Mouse (Mus musculus) colon, adult 2 months (tissue): ENCODE results near the gene Olfr1134. TPM values are rescaled to one million over a fixed set of nuclear protein-coding genes. Genes with fewer than 3 reads are reported as not detected.

ENCODE experiments used
- polyA plus RNA-seq: library from polyadenylated mRNA; depleted of rRNA; stranded (reverse); fragments of >200 nt; gene quantifications from 2 replicates; pipeline ENCODE4 v1.2.3, GENCODE M21; 2012; rRNA removed

Olfr1134 gene
- polyA plus RNA-seq, result not detected in 2 replicates

GRCm38 (mm10) chr2:87658360-87658759 lies at the start of gene Olfr1134:
Olfr1134 (minus strand) TSS chr2:87658460.

DNA sequence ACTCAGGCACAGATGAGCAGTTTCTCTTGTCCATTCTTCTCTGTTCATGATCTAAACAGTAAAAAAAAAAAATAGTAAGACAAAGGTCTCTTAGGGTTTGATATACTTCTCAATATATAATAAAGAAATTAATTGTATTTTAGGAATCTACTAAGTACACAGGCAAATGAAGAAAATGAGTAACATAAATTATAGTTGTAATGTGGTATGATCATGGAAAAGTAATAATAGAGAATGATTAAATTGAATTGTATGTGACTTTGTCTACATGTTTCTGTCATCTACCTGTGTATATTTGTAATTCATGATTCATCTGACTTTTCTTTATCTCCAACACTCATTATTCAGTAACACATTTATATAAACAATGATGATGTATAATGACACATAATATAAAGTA lies 35.6 kb upstream of the Olfr1134 start, which contains the start of gene Olfr1136:
Olfr1136 (minus strand) TSS at position 101 of the 400 bp plus-strand sequence.

DNA sequence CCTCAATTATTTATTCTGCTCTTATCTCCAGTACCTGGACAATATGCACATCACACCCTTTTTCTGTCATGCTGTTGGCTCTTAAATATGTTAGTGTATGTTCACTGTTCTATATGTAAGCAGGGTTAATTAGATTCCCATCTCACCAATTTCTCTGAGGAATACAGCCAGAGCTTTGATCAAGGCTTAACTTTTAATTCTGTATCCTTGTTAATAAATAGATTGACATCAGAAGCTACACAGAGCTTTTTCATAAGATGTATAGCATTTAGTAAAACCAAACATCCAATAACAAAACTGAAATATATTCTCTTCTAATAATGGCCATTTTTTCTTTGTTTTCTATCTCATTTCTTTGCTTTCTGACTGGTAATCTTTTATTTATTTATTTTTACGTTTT lies 15.3 kb upstream of the Olfr1134 start, which contains the start of gene Olfr1135:
Olfr1135 (minus strand) TSS at position 101 of the 400 bp plus-strand sequence.

GRCm38 (mm10) chr2:87647274-87647673 lies 11.0 kb downstream of the Olfr1134 start, which contains the start of gene Olfr1133:
Olfr1133 (minus strand) TSS chr2:87647374.

DNA sequence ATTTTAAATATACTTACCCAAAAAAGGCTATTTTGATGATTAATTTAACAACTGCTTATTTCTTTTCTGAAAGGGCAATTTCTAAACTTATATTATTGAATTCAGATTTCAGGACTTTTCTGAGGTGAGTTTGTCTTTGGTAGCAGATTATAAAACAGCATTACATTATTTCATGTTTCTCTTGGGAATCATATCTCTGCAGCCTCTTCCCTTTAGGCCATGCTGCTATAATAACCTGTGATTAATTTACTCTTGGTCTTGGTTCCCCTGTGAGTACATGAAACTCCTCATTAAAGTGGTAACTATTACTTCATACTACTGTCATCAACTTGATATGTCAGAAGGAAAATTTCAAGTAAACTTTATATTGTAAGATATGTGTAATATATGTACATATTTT lies 20.8 kb downstream of the Olfr1134 start, which contains the start of gene Olfr1132:
Olfr1132 (minus strand) TSS at position 101 of the 400 bp plus-strand sequence.

DNA sequence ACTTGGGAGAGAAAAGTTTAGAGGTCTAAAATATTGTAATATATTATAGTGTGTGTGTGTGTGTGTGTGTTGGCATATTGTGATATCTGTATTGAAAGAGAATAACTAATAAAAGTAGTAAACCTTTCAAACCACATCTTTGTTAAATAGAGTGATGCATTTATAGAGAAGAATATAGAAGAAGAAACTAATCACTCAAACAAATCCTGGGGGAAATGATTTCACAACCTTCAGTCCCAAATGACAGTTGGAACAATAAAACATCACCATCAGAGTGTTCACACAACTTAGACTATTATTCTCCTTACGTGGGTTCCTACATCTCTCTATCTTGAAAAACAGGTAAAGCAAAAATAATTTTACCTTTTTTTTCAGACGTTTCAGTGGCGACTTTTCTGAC lies 31.5 kb downstream of the Olfr1134 start, which contains the start of gene Olfr1131:
Olfr1131 (plus strand) TSS at position 301 of the 400 bp plus-strand sequence.

GRCm38 (mm10) chr2:87605912-87606311 lies 52.3 kb downstream of the Olfr1134 start, which contains the start of gene Olfr1130:
Olfr1130 (plus strand) TSS chr2:87606212.

Other genes with a start within 250 kb of the Olfr1134 start
- gene Olfr1123, start 241.8 kb downstream of the Olfr1134 start, polyA plus RNA-seq, result not detected in 2 replicates
- gene Olfr1124, start 228.2 kb downstream of the Olfr1134 start, polyA plus RNA-seq, result not detected in 2 replicates
- not detected in 2 replicates for gene Olfr1126, start 204.5 kb downstream of the Olfr1134 start, polyA plus RNA-seq
- not detected in 2 replicates for gene Pramel7, start 161.4 kb downstream of the Olfr1134 start, polyA plus RNA-seq
- not detected in 2 replicates for gene Pramel6, start 151.9 kb downstream of the Olfr1134 start, polyA plus RNA-seq
- not detected in 2 replicates for gene Olfr153, start 126.7 kb downstream of the Olfr1134 start, polyA plus RNA-seq
- not detected in 2 replicates for gene Olfr1128, start 112.9 kb downstream of the Olfr1134 start, polyA plus RNA-seq
- gene Olfr1129, start 84.6 kb downstream of the Olfr1134 start, polyA plus RNA-seq, result not detected in 2 replicates
- not detected in 2 replicates for gene Olfr1130, start 52.2 kb downstream of the Olfr1134 start, polyA plus RNA-seq
- not detected in 2 replicates for gene Olfr1131, start 31.4 kb downstream of the Olfr1134 start, polyA plus RNA-seq
- not detected in 2 replicates for gene Olfr1132, start 20.9 kb downstream of the Olfr1134 start, polyA plus RNA-seq
- not detected in 2 replicates for gene Olfr1133, start 11.1 kb downstream of the Olfr1134 start, polyA plus RNA-seq
- not detected in 2 replicates for gene Olfr1135, start 15.2 kb upstream of the Olfr1134 start, polyA plus RNA-seq
- not detected in 2 replicates for gene Olfr1136, start 35.5 kb upstream of the Olfr1134 start, polyA plus RNA-seq
- gene Olfr1137, start 54.7 kb upstream of the Olfr1134 start, polyA plus RNA-seq, result not detected in 2 replicates
- gene Olfr1138, start 81.5 kb upstream of the Olfr1134 start, polyA plus RNA-seq, result not detected in 2 replicates
- not detected in 2 replicates for gene Olfr1140, start 85.3 kb upstream of the Olfr1134 start, polyA plus RNA-seq
- gene Olfr1141, start 95.5 kb upstream of the Olfr1134 start, polyA plus RNA-seq, result not detected in 2 replicates
- not detected in 2 replicates for gene Olfr152, start 121.0 kb upstream of the Olfr1134 start, polyA plus RNA-seq
- not detected in 2 replicates for gene Olfr1143, start 142.1 kb upstream of the Olfr1134 start, polyA plus RNA-seq
- not detected in 2 replicates for gene Olfr1145, start 151.4 kb upstream of the Olfr1134 start, polyA plus RNA-seq
- gene Olfr1148, start 172.1 kb upstream of the Olfr1134 start, polyA plus RNA-seq, result not detected in 2 replicates
- not detected in 2 replicates for gene Olfr1150-ps1, start 185.5 kb upstream of the Olfr1134 start, polyA plus RNA-seq
- not detected in 2 replicates for gene Olfr1151, start 197.4 kb upstream of the Olfr1134 start, polyA plus RNA-seq
- gene Olfr1152, start 208.0 kb upstream of the Olfr1134 start, polyA plus RNA-seq, result not detected in 2 replicates
- gene Olfr1153, start 236.5 kb upstream of the Olfr1134 start, polyA plus RNA-seq, result not detected in 2 replicates
- gene Olfr1154, start 246.7 kb upstream of the Olfr1134 start, polyA plus RNA-seq, result not detected in 2 replicates